ENCODE assay signal across 8 mouse cellular contexts in the genomic region with DNA sequence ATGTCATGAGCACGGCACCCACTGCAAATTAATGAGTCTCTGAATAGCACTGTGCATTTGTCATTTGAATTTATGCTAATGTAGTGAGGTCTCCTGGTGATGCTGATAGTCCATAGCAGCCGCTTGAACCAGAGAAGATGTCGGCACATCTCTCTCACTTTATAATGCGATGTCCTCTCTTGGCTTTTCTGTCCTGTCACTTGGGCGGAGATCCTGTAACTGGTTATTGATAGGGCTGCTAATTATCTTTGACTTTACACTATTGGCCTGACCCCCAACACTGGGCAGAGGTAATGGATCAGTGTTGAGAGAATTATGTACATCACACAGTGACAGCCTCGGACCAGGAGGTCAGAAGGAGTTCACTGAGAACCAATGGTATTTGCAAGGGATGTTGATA.
DNase-seq lines count a peak whose midpoint lies in the region; ATAC-seq and TF ChIP-seq lines count a peak whose summit lies in the region.

No protein-coding gene starts in this region.

- no peaks in the 10 kb centered on the region for H3K36me3 ChIP-seq in heart, embryonic 12.5 days
- no peaks in the 10 kb centered on the region for H3K36me3 ChIP-seq in forebrain, embryonic 16.5 days (ENCODE audit: control insufficient read depth, insufficient read depth)

- H3K9me3 ChIP-seq in heart, embryonic 12.5 days (replicated peaks) = no peaks in the 10 kb centered on the region
- H3K9me3 ChIP-seq in forebrain, embryonic 16.5 days (ENCODE audit: control insufficient read depth, low read length) = no peaks in the 10 kb centered on the region

- no peak overlapping the region for H3K27ac ChIP-seq in heart, embryonic 12.5 days (ENCODE audit: poor library complexity, severe bottlenecking)
- H3K27ac ChIP-seq in bone marrow macrophage, adult 2 months (ENCODE audit: insufficient read depth, low read depth, low read length) = no peak overlapping the region
- peak overlapping the region; percentile 74 for H3K27ac ChIP-seq in forebrain, embryonic 16.5 days (ENCODE audit: low read length)

- peaks cover 6% of the 10 kb centered on the region; the same call in 1 of the 2 replicates for H3K4me1 ChIP-seq in heart, embryonic 12.5 days (replicated peaks)
- no peaks in the 10 kb centered on the region for H3K4me1 ChIP-seq in bone marrow macrophage, adult 2 months (ENCODE audit: control insufficient read depth, insufficient read depth, low read length)
- H3K4me1 ChIP-seq in forebrain, embryonic 16.5 days (replicated peaks; ENCODE audit: control insufficient read depth, insufficient read depth, low read length) = peaks cover 14% of the 10 kb centered on the region

- peak overlapping the region; percentile 60 for H3K4me2 ChIP-seq in heart, embryonic 12.5 days
- peak overlapping the region; percentile 41 for H3K4me2 ChIP-seq in forebrain, embryonic 16.5 days (ENCODE audit: low read length)

- ATAC-seq in heart, embryonic 12.5 days (ENCODE audit: insufficient number of reproducible peaks, low FRiP score) = no peak
- ATAC-seq in forebrain, embryonic 16.5 days = peak; percentile 92
- ATAC-seq in megakaryocyte progenitor cell, adult 5-6 weeks (replicated peaks; ENCODE audit: poor library complexity) = 0 out of 2 replicates have a peak, but pooled peaks have one; percentile 10
- no peak for ATAC-seq in inflammation-experienced regulatory T-cells, adult 6 months

- 46% methylated on average over 6 of the region's 6 CpGs for WGBS in heart, embryonic 12.5 days
- WGBS in forebrain, embryonic 16.5 days = 37% methylated on average over 6 of the region's 6 CpGs

- H3K27me3 ChIP-seq in heart, embryonic 12.5 days (replicated peaks) = no peaks in the 10 kb centered on the region
- H3K27me3 ChIP-seq in forebrain, embryonic 16.5 days (replicated peaks; ENCODE audit: control insufficient read depth, insufficient read depth, low read length) = no peaks in the 10 kb centered on the region

- no peak for TF ChIP-seq POLR2A in bone marrow macrophage, adult 2 months (IDR thresholded peaks at IDR 0.05; ENCODE audit: borderline replicate concordance, low read depth, low read length)

- peak overlapping the region; percentile 25; the same call in 1 of the 2 replicates for H3K4me3 ChIP-seq in heart, embryonic 12.5 days
- peak overlapping the region; percentile 19; the same call in 1 of the 2 replicates for H3K4me3 ChIP-seq in bone marrow macrophage, adult 2 months (ENCODE audit: insufficient read depth, low read length)
- H3K4me3 ChIP-seq in forebrain, embryonic 16.5 days (replicated peaks; ENCODE audit: low read length) = peak overlapping the region; percentile 28

- DNase-seq in heart, adult 11 months = no peak
- no peak for DNase-seq in testis, postnatal 10 days (ENCODE audit: low spot score)
- DNase-seq in adrenal gland, adult 2 months = no peak

- H3K9ac ChIP-seq in heart, embryonic 12.5 days = no peak overlapping the region
- peak overlapping the region; percentile 2 for H3K9ac ChIP-seq in forebrain, embryonic 16.5 days (replicated peaks; ENCODE audit: low read depth, low read length)

- no peak for TF ChIP-seq CTCF in bone marrow macrophage, adult 2 months (IDR thresholded peaks at IDR 0.05; ENCODE audit: low read depth, low read length)

Comparison
In these comparisons a context has a peak if more than half of its experiments do, and no peak if none do; other contexts are left out.
1. ATAC-seq: peak in forebrain, embryonic 16.5 days (single experiment) and megakaryocyte progenitor cell, adult 5-6 weeks (single experiment); none in heart, embryonic 12.5 days (single experiment) and inflammation-experienced regulatory T-cells, adult 6 months (single experiment).
2. Peak in every context shown above with its lines, with median percentiles within 50 percentile points of each other: H3K4me3 ChIP-seq.